Mouse (Mus musculus) hindbrain, embryonic 11.5 days (tissue): ENCODE results near the gene Sptssb. TPM values are rescaled to one million over a fixed set of nuclear protein-coding genes. Genes with fewer than 3 reads are reported as not detected.

ENCODE experiments used
- ATAC-seq: fragments of 200-750 bp; cut with Nextera tagmentation; 2 replicates; pipeline ENCODE4 v1.8.0; 2017; ENCODE audit warnings: mild to moderate bottlenecking, moderate TSS enrichment, moderate library complexity; ENCODE audit not compliant: low FRiP score
- DNase-seq: peaks from one replicate; pipeline ENCODE4 v3.0.0-alpha.2; 2015; ENCODE audit warnings: low spot score
- H3K27ac ChIP-seq: fragments of 300-500 bp; sonication (generic); 2 replicates; pipeline ENCODE4 v1.5.1; 2014; ENCODE audit warnings: mild to moderate bottlenecking, low read depth, low read length
- H3K27me3 ChIP-seq: fragments of 300-500 bp; sonication (generic); 2 replicates; pipeline ENCODE4 v1.6.1; 2014; ENCODE audit warnings: mild to moderate bottlenecking, low read length, moderate library complexity, mixed read lengths; ENCODE audit not compliant: control insufficient read depth, insufficient read depth
- H3K36me3 ChIP-seq: fragments of 300-500 bp; sonication (generic); 2 replicates; pipeline ENCODE4 v1.6.1; 2014; ENCODE audit warnings: mild to moderate bottlenecking, low read length, moderate library complexity, mixed read lengths; ENCODE audit not compliant: control insufficient read depth, insufficient read depth
- H3K4me1 ChIP-seq: fragments of 300-500 bp; sonication (generic); replicated peaks from 2 replicates; pipeline ENCODE4 v1.6.1; 2014; ENCODE audit warnings: low read length, mixed read lengths; ENCODE audit not compliant: control insufficient read depth, insufficient read depth
- H3K4me2 ChIP-seq: fragments of 300-500 bp; sonication (generic); replicated peaks from 2 replicates; pipeline ENCODE4 v1.6.1; 2014; ENCODE audit warnings: mild to moderate bottlenecking, low read depth, low read length
- H3K4me3 ChIP-seq: fragments of 300-500 bp; sonication (generic); 2 replicates; pipeline ENCODE4 v1.5.1; 2014; ENCODE audit warnings: low read depth, low read length
- H3K9ac ChIP-seq: fragments of 300-500 bp; sonication (generic); 2 replicates; pipeline ENCODE4 v1.6.1; 2014; ENCODE audit warnings: low read depth, low read length
- H3K9me3 ChIP-seq: fragments of 300-500 bp; sonication (generic); 2 replicates; pipeline ENCODE4 v1.6.1; 2016; ENCODE audit warnings: low read length; ENCODE audit not compliant: control insufficient read depth
- WGBS: fragments of 180-500 bp; shearing (Covaris S2); extraction: QIAGEN DNeasy Blood & Tissue Kit; methylation state at CpG from one replicate; pipeline ENCODE4 v1.1.7; 2014; 5-methylcytosine and 5-hydroxymethylcytosine counted together
- polyA plus RNA-seq: library from polyadenylated mRNA; unstranded; fragments of >200 nt; fragmentation: Nextera tagmentation; extraction: Ambion mirVana; gene quantifications from 2 replicates; pipeline ENCODE4 v1.2.1, GENCODE M21; 2014

Sptssb gene
- polyA plus RNA-seq, 1 experiment from 2014 or later, result not detected

GRCm38 (mm10) chr3:69797533-69797932 is 62.2 kb downstream of the Sptssb start:
- H3K9me3 ChIP-seq, result 0 out of 2 replicates have a peak, but pooled peaks cover 2% of the 10 kb centered on the region
- WGBS, result 88% methylated on average over 4 of the region's 4 CpGs
- H3K27me3 ChIP-seq, result no peaks in the 10 kb centered on the region
- H3K27ac ChIP-seq, result no peak overlapping the region
- no peak overlapping the region for H3K4me3 ChIP-seq
- H3K4me2 ChIP-seq, result no peak overlapping the region
- H3K4me1 ChIP-seq, result no peaks in the 10 kb centered on the region
- no peaks in the 10 kb centered on the region for H3K36me3 ChIP-seq
- H3K9ac ChIP-seq, result no peak overlapping the region
- ATAC-seq (no peak), DNase-seq (no peak)

- 84% methylated on average over 3 of the region's 3 CpGs for WGBS
- Histone ChIP-seq H3K27me3 (no peaks in the 10 kb centered on the region), H3K27ac (no peak overlapping the region), H3K4me1 (no peaks in the 10 kb centered on the region), H3K4me3 (no peak overlapping the region), H3K9ac (no peak overlapping the region), H3K9me3 (0 out of 2 replicates have a peak, but pooled peaks cover 2% of the 10 kb centered on the region), H3K36me3 (no peaks in the 10 kb centered on the region), H3K4me2 (no peak overlapping the region)
- no peak for DNase-seq
- ATAC-seq, result no peak
Measured at GRCm38 (mm10) chr3:69792823-69793417, 66.8 kb downstream of the Sptssb start.

- no peak overlapping the region for H3K4me3 ChIP-seq
- H3K4me1 ChIP-seq, result no peaks in the 10 kb centered on the region
- DNase-seq (no peak), ATAC-seq (no peak)
- H3K27me3 ChIP-seq, result no peaks in the 10 kb centered on the region
- H3K9me3 ChIP-seq, result no peaks in the 10 kb centered on the region
- 79% methylated on average over 4 of the region's 4 CpGs for WGBS
- H3K27ac ChIP-seq, result no peak overlapping the region
- no peak overlapping the region for H3K9ac ChIP-seq
- H3K4me2 ChIP-seq, result no peak overlapping the region
- no peaks in the 10 kb centered on the region for H3K36me3 ChIP-seq
Measured at GRCm38 (mm10) chr3:69779246-69779796, 80.4 kb downstream of the Sptssb start.

GRCm38 (mm10) chr3:69773356-69773755 is 86.4 kb downstream of the Sptssb start:
- Histone ChIP-seq H3K9me3 (no peaks in the 10 kb centered on the region), H3K4me2 (no peak overlapping the region), H3K27ac (no peak overlapping the region), H3K36me3 (no peaks in the 10 kb centered on the region), H3K27me3 (no peaks in the 10 kb centered on the region), H3K4me1 (no peaks in the 10 kb centered on the region), H3K9ac (no peak overlapping the region), H3K4me3 (no peak overlapping the region)
- WGBS, result 95% methylated on average over 4 of the region's 4 CpGs
- DNase-seq (no peak), ATAC-seq (no peak)

Other genes starting within 250 kb of the Sptssb start
- 139 and 144 TPM in 2 replicates for gene Nmd3, start 138.0 kb downstream of the Sptssb start, polyA plus RNA-seq
- gene Otol1, start 147.7 kb upstream of the Sptssb start, polyA plus RNA-seq, result 0.31 and 0.37 TPM in 2 replicates